Mouse (Mus musculus) bone marrow macrophage, adult 2 months (primary cell): ENCODE data around the gene Amn.

Source experiments
- CTCF ChIP-seq: IDR thresholded peaks from 2 replicates; pipeline ENCODE4 v1.5.1; 2012; ENCODE audit warnings: low read depth, mild to moderate bottlenecking, low read length, moderate library complexity
- POLR2A ChIP-seq: IDR thresholded peaks from 2 replicates; pipeline ENCODE4 v1.6.1; 2012; ENCODE audit warnings: mild to moderate bottlenecking, low read depth, low read length, borderline replicate concordance

DNA sequence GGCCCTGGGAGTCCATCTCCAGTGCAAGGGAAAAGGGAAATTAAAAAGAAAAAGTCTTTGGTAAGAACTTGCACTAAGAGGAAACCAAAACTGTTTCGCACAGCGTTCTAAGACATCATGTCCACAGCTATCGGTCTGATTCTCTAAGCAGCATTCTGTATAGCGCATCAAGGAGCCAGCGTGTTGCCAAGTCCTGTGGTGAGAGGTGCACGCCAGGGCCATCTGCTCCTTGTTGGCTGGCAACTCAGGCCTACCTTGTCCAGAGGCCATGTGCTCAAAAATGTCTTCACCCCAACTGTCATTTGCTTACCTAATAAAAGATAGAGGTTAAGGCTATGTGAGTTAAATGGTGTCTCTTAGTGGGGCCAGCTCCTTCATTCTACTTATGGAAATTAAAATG, 29.0 kb upstream of the Amn start:
- TF ChIP-seq CTCF (no peak), POLR2A (no peak)
